Mouse (Mus musculus): ENCODE measurements around the gene Crebbp. TPM values are rescaled to one million over a fixed set of nuclear protein-coding genes. Genes with fewer than 3 reads are reported as not detected.
"Not testable (repeated sequence)": the region's sequence is repeated elsewhere in the genome, so short reads cannot be mapped to it uniquely, and the experiment has no call there.

The Crebbp gene
- total and polyA plus RNA-seq, 3 experiments = 38.1 to 72.3 (median 39.7) TPM

DNA sequence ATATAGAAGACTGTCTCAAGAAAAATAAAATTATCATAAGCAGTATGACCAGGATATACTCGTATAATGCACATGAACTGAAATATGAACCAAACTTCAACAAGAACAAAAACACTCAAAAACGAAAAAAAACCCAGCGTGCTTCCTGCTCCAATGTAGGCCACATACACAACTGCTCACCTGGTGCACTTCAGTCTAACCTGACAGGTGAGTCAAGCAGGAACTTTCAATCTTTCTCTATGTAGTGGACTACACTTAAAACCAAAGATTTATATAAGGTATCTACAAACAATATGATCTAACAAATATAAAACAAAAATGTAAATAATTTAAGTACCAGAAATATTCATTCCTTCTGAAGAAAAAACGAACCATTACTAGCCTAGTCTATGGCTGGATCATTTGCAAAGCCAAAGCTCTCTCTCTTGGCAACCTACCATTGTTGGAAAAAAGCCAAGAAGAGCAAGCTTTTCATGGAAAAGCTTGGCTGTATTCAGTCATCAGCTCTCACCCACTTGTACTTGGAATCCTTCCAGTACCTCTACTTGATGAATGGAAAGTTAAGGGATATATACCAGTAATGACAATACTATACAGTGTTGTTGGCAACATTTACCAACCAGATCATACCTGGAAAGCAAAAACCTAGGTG lies 53.4 kb downstream of the Crebbp start:
- DNase-seq = peak; percentile 69

GRCm38 (mm10) chr16:4153121-4153520 lies 60.7 kb downstream of the Crebbp start:
- no peak for DNase-seq

GRCm38 (mm10) chr16:4138541-4138940 lies 75.3 kb downstream of the Crebbp start:
- no peak for DNase-seq

GRCm38 (mm10) chr16:4133754-4134153 lies 80.0 kb downstream of the Crebbp start:
- DNase-seq = no peak

DNA sequence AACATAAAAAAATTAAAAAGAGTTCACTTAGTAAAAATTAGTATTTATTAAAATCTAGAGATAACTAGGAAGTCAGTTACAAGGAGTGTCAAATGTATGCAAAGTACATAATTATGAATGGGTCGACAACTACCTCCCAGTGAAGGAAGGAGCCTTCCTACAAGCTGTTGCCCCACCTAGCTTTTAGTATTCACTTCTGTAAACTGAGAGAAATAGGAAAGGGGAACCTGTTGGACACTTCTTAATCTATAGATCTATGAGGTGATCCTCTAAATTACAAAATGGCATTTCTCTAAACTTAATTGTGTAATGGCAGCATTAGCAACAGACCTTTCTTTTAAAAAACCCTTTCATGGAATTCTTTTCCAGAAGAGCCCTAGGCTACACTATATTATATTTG lies 84.9 kb downstream of the Crebbp start:
- no peak for DNase-seq

GRCm38 (mm10) chr16:4117072-4117471 lies 96.7 kb downstream of the Crebbp start:
- no peak for DNase-seq

DNA sequence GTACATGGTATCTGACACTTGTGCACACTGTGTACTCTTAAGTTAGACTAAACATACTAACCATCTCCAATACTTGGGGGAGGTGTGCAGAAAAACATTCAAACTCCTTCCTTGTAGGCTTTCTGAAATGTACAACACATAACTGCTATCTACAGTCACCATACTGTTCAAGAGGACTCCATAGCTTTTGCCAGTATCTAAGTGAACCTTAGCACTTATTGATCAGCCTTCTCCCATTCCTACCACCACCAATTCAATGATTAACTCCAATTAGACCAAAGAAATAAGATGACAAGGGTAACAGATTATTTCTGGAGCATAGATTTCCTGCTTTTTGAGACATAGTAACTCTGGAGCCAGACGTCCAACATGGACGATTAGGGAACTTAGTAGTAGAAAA lies 113.4 kb downstream of the Crebbp start:
- DNase-seq = no peak

DNA sequence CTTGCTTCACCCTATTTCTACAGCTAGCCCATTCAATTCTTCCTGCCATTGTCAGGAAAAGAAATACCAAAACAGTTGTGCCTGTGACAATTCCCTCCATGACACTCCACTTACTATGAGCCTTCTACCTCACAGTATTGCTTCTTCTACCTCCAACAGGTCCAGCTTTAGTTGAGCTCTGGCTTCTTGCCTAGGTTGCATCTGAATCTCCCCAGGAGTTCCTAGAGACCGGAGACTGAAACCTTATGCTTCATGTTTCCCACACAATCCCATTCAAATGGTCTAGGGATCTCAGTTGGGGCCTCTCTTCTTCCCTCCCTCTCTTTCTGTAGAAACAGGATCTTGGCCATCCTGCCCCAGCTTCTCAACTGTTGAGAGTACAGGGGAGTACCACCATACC lies 116.3 kb downstream of the Crebbp start:
- DNase-seq = no peak

GRCm38 (mm10) chr16:4096898-4097297 lies 116.9 kb downstream of the Crebbp start:
- no peak for DNase-seq

DNA sequence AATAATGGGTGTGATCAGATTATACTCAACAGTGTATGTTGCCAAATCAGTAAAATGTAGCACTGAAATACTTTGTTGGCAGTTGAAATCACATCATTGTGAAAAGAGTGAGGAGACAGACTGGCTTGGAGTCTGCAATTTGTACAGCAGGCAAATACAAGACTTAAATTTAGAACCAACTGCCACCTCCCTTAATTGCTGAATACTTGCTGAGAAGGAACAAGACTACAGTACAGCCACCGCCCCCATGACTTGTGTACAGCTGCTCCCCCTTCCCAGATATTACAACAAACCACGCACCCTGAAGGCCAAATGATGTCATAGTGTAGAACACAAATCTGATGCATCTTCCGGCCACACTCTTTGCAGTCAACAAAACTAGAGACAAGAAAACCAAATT lies 117.7 kb downstream of the Crebbp start:
- no peak for DNase-seq

DNA sequence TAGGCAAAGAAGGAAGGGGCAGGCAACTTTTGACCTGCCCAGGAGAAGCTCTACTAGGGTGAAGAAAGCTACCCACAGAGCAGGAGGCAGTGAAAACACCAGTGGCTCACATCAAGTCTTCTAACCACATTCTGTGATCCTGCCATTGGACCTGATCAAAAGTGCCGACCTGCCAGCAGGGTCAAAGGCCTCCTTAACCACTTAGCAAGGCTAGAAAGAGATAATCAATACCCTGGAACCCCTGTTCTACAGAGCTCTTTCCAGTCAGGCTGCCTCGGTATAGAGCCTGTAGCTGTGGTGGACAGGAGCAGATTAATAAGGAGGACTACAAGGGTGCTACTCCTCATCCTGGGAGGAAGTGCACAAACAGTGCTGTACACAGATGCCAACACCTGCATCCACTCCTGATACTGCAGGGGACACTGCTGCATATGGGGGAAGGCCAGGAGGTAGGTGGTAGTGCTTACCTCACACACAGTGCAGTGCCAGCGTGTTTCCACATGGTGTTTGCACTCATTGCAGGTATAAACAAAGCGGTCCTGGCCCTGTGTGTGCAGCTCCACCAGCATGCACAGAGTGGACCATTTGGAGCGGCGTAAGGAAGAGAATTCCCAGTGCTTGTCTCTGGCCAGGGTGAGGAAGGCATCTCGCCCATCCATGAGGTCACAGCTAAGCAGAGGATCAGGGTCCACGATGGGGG lies 126.4 kb downstream of the Crebbp start:
- no peak for DNase-seq

- no peak for DNase-seq
Measured at GRCm38 (mm10) chr16:4085851-4086387, 127.9 kb downstream of the Crebbp start.

DNA sequence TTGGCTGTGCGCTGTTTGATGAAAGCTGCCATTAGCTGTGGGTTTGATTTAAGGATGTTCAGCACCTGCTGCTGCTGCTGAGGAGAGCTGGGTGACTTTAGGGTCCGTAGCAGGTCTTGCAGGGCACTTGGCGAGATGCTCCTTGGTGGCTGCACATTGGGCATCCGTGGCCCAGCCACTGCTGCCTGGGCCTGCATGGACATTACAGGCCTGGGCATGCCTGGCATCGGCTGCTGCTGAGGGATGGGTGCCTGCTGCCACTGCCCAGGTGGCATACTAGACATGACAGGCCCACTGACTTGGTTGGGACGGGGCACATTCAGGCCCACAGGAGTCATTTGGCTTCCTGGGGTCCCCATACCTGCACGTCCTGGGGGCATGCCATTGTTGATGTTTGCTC lies 128.7 kb downstream of the Crebbp start:
- DNase-seq = no peak

GRCm38 (mm10) chr16:4080419-4080818 lies 133.4 kb downstream of the Crebbp start:
- DNase-seq = not testable (repeated sequence)

DNA sequence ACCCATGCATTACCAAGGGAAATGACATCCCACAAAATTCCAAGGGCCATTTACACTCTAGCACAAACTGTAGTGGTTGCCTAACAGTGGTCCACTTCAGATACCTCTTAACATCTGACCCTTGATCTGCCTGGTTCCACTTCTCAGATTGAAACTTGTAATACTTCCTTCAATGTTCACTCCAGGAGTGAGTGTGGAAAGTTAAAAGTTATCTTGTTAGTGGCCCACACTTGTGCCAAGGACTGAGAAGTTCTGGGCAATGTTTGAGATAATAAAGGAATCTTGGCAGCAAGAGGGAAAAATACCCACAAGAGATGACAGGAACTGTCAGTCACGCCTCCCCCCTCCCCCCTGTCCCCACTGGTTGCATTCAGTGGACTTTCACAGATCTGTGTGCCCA lies 134.1 kb downstream of the Crebbp start:
- no peak for DNase-seq

DNA sequence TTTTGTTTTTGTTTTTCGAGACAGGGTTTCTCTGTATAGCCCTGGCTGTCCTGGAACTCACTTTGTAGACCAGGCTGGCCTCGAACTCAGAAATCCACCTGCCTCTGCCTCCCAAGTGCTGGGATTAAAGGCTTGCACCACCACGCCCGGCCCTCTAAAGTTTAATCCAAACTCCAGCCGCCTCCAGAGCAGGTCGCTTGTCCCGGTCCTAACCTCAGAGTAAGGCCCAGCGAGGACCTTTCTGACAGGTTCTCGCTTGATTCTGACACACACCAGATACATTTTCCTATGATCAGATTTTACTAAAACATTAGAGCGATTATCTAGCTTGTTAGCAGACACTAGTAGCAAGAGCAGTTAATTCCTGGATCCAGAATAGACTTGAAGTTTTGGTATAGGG lies 135.5 kb downstream of the Crebbp start:
- not testable (repeated sequence) for DNase-seq

DNA sequence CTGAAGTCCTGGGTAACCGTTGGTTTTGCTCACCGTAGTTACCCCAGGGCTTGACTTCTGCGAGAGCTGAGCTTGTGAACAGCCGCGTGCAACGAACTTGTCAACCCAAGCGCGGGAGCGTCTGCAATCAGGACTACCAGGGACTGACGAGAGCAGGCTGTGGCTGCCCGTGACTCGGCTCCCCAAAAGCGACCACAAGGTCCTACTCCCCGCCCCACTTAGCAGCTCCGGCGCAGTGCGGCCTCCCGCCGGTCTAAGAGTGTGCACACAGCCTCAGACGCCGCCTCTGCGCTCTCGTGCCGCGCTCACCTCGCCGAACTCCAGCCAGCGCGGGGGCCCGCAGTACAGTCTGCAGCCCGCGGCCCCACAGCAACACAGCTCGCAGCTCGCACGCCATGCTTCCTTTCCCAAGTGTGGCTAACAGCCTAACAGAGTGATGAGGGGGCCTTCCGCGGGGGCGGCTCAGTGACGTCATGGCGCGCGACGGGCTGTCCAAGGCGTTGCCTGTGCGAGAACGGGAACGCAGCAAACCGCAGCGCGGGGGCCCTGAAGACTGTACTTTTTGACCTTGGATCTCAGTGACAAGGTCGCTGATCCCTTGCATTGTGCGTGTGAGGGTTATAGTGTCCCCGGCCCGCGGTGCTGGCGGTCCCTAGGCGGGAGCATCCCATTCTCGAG lies 136.3 kb downstream of the Crebbp start, which contains the start of gene Trap1:
Gene Trap1, minus strand, starts transcription at position 444 of the 678 bp plus-strand sequence.
- peak; percentile 96 for DNase-seq

- DNase-seq = no peak
Measured at GRCm38 (mm10) chr16:4074836-4075235, 139.0 kb downstream of the Crebbp start.

- DNase-seq = no peak
Measured at GRCm38 (mm10) chr16:4074297-4074696, 139.5 kb downstream of the Crebbp start.

DNA sequence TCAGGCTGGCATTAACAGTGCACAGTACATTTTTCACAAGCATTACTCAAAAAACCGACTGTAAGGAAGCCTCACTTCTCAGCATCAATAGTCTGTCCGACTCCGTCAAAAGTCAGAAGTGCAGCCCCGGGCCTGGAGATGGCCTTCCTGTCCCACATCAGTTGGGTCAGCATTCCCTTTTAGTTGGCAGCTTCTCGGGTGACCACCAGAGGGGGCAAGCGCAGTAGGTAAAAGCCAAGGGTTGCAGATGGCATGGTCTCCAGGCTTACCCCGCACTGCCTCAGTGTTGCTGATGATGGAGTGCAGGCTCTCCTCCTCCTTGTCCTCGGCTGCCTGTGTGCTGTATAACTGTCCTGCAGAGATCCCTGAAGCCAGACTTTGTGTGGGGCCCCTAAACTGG lies 145.2 kb downstream of the Crebbp start:
- peak; percentile 63 for DNase-seq

GRCm38 (mm10) chr16:4064945-4065344 lies 148.9 kb downstream of the Crebbp start:
- no peak for DNase-seq

DNA sequence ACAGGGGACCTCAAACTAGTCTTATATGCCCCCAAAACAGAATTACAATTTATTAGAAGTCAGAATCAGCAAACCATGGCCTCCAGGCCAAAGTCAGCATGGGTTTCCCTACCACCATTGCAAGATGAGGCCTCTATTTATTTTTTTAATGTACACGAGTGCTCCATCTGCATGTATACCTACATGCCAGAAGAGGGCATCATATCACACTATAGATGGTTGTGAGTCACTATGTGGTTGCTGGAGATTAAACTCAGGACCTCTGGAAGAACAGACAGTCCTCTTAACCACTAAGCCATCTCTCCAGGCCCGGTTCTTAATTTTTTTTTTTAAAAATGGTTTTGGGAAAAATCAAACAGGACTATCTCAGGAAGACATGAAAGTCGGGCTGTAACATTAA lies 160.0 kb downstream of the Crebbp start:
- DNase-seq = no peak

DNA sequence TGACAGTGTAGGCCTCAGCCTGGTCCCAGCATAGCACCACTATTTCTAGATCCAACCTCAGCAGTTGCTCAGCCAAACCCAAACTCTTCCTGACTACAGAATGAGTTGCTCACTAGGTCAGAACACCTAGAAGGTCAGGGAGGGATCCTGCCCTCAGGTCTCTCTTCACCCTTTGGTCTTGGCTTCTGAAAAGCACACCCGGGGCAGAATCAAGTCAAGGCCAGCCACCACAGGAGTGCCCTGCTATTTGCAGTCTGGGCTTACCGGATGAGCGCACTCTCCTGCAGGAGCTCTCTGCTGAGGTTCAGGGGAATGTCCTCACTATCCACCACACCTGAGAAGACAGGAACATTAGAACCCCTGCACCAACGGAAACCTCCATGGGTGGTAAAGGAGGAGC lies 161.2 kb downstream of the Crebbp start:
- no peak for DNase-seq

Measured in adrenal gland, adult 2 months (tissue).